Mouse (Mus musculus) lung, postnatal 14 days (tissue): ENCODE measurements around the gene Nr5a1.

Source experiments
- DNase-seq: peaks from one replicate; pipeline ENCODE4 v3.0.0; 2021

The Nr5a1 gene

GRCm38 (mm10) chr2:38714324-38714723, at the start of gene Nr5a1:
Nr5a1 (minus strand) TSS chr2:38714542.
- no peak for DNase-seq

- DNase-seq: no peak
Measured at GRCm38 (mm10) chr2:38739847-38740246, 25.5 kb upstream of the Nr5a1 start.

- peak; percentile 84 for DNase-seq
Measured at GRCm38 (mm10) chr2:38739410-38739809, 25.1 kb upstream of the Nr5a1 start.

- DNase-seq: no peak
Measured at GRCm38 (mm10) chr2:38738601-38739301, 24.4 kb upstream of the Nr5a1 start.

- DNase-seq: no peak
Measured at GRCm38 (mm10) chr2:38735740-38736139, 21.4 kb upstream of the Nr5a1 start.

GRCm38 (mm10) chr2:38734721-38735120, 20.4 kb upstream of the Nr5a1 start:
- DNase-seq: no peak

GRCm38 (mm10) chr2:38730331-38730827, 16.0 kb upstream of the Nr5a1 start:
- DNase-seq: no peak

- DNase-seq: no peak
Measured at GRCm38 (mm10) chr2:38725427-38725826, 11.1 kb upstream of the Nr5a1 start.

GRCm38 (mm10) chr2:38723378-38723777, 9.0 kb upstream of the Nr5a1 start:
- DNase-seq: no peak

- no peak for DNase-seq
Measured at GRCm38 (mm10) chr2:38722076-38722475, 7.7 kb upstream of the Nr5a1 start.

GRCm38 (mm10) chr2:38720661-38721060, 6.3 kb upstream of the Nr5a1 start:
- DNase-seq: no peak

GRCm38 (mm10) chr2:38719354-38719753, 5.0 kb upstream of the Nr5a1 start:
- DNase-seq: no peak

- no peak for DNase-seq
Measured at GRCm38 (mm10) chr2:38718676-38719075, 4.3 kb upstream of the Nr5a1 start.

GRCm38 (mm10) chr2:38717436-38717835, 3.1 kb upstream of the Nr5a1 start:
- no peak for DNase-seq

GRCm38 (mm10) chr2:38713596-38713995, 746 bp downstream of the Nr5a1 start:
- DNase-seq: no peak

- no peak for DNase-seq
Measured at GRCm38 (mm10) chr2:38712769-38713125, 1.6 kb downstream of the Nr5a1 start.

- no peak for DNase-seq
Measured at GRCm38 (mm10) chr2:38712076-38712768, 2.1 kb downstream of the Nr5a1 start.

GRCm38 (mm10) chr2:38711421-38711861, 2.9 kb downstream of the Nr5a1 start:
- no peak for DNase-seq

- no peak for DNase-seq
Measured at GRCm38 (mm10) chr2:38710304-38711241, 3.8 kb downstream of the Nr5a1 start.

- DNase-seq: no peak
Measured at GRCm38 (mm10) chr2:38708907-38709688, 5.2 kb downstream of the Nr5a1 start.

- no peak for DNase-seq
Measured at GRCm38 (mm10) chr2:38706661-38707060, 7.7 kb downstream of the Nr5a1 start.

GRCm38 (mm10) chr2:38705036-38705435, 9.3 kb downstream of the Nr5a1 start:
- no peak for DNase-seq
